Mouse (Mus musculus) liver, adult 2 months (tissue): ENCODE measurements around the gene Tas2r126. TPM values are rescaled to one million over a fixed set of nuclear protein-coding genes. Genes with fewer than 3 reads are reported as not detected.
A peak's percentile ranks its signal among the peaks of the same experiment; 100 is the strongest.

Experiments used
- DNase-seq: peaks from one replicate; pipeline ENCODE4 v3.0.0-alpha.2; 2011; ENCODE audit warnings: low read depth, low spot score; ENCODE audit errors: extremely low read depth
- H3K27ac ChIP-seq: fragments of 200-500 bp; replicated peaks from 2 replicates; pipeline ENCODE4 v1.5.1; 2012; ENCODE audit warnings: low read depth, mild to moderate bottlenecking, control low read depth, inconsistent platforms, low read length; ENCODE audit not compliant: insufficient read depth
- H3K27me3 ChIP-seq: fragments of 200-500 bp; 2 replicates; pipeline ENCODE4 v1.6.1; 2012; ENCODE audit warnings: mild to moderate bottlenecking, moderate library complexity, low read length, inconsistent platforms; ENCODE audit not compliant: control insufficient read depth, insufficient read depth
- H3K36me3 ChIP-seq: fragments of 200-500 bp; 2 replicates; pipeline ENCODE4 v1.6.1; 2012; ENCODE audit warnings: low read length, inconsistent platforms; ENCODE audit not compliant: control insufficient read depth, insufficient read depth
- H3K4me1 ChIP-seq: fragments of 200-500 bp; 2 replicates; pipeline ENCODE4 v1.6.1; 2011; ENCODE audit warnings: low read length; ENCODE audit not compliant: control insufficient read depth, insufficient read depth
- H3K4me3 ChIP-seq: fragments of 200-500 bp; 2 replicates; pipeline ENCODE4 v1.5.1; 2011; ENCODE audit warnings: low read depth, mild to moderate bottlenecking, control low read depth, low read length, moderate library complexity; ENCODE audit not compliant: insufficient read depth
- H3K79me2 ChIP-seq: fragments of 200-500 bp; 2 replicates; pipeline ENCODE4 v1.6.1; 2012; ENCODE audit warnings: inconsistent platforms, mild to moderate bottlenecking, low read length, moderate library complexity; ENCODE audit not compliant: control insufficient read depth, insufficient read depth
- H3K9ac ChIP-seq: fragments of 200-500 bp; 2 replicates; pipeline ENCODE4 v1.6.1; 2012; ENCODE audit warnings: low read depth, mild to moderate bottlenecking, control low read depth, inconsistent platforms, low read length
- CTCF ChIP-seq: fragments of 200-500 bp; IDR thresholded peaks from 2 replicates; pipeline ENCODE4 v1.5.1; 2011; ENCODE audit warnings: low read depth, low read length, control low read depth
- POLR2A ChIP-seq: fragments of 200-500 bp; IDR thresholded peaks from 2 replicates; pipeline ENCODE4 v1.6.1; 2011; ENCODE audit warnings: low read length, control low read depth; ENCODE audit not compliant: insufficient read depth; ENCODE audit errors: extremely low read depth
- WGBS: fragments of 180-500 bp; shearing (Covaris S2); methylation state at CpG from one replicate; pipeline ENCODE4 v1.1.7; 2018; 5-methylcytosine and 5-hydroxymethylcytosine counted together
- polyA plus RNA-seq: library from polyadenylated mRNA; depleted of rRNA; stranded (reverse); fragments of >200 nt; gene quantifications from 2 replicates; pipeline ENCODE4 v1.2.3, GENCODE M21; 2012
- total RNA-seq: library from RNA; depleted of rRNA; stranded (reverse); fragments of >200 nt; gene quantifications from 2 replicates; pipeline ENCODE4 v1.2.3, GENCODE M21; 2014

Gene Tas2r126
- total and polyA plus RNA-seq, 2 experiments, result 0.28 TPM; not detected in 1

- no peak for DNase-seq
- no peak overlapping the region for H3K4me3 ChIP-seq
- H3K4me1 ChIP-seq, result 0 out of 2 replicates have a peak, but pooled peaks cover 3% of the 10 kb centered on the region
- H3K27me3 ChIP-seq, result no peaks in the 10 kb centered on the region
- TF ChIP-seq CTCF, result no peak
- no peak for TF ChIP-seq POLR2A
- no peaks in the 10 kb centered on the region for H3K36me3 ChIP-seq
- H3K27ac ChIP-seq, result no peak overlapping the region
- 95% methylated on average over 3 of the region's 3 CpGs for WGBS
- no peak overlapping the region for H3K9ac ChIP-seq
- H3K79me2 ChIP-seq, result no peaks in the 10 kb centered on the region
Observed at GRCm38 (mm10) chr6:42398285-42398684, 36.0 kb upstream of the Tas2r126 start.

GRCm38 (mm10) chr6:42398998-42399397, 35.3 kb upstream of the Tas2r126 start:
- no peak overlapping the region for H3K9ac ChIP-seq
- H3K27me3 ChIP-seq, result no peaks in the 10 kb centered on the region
- no peak overlapping the region for H3K27ac ChIP-seq
- no peak overlapping the region for H3K4me3 ChIP-seq
- no peak for TF ChIP-seq POLR2A
- no peak for TF ChIP-seq CTCF
- no peak for DNase-seq
- H3K4me1 ChIP-seq, result 0 out of 2 replicates have a peak, but pooled peaks cover 3% of the 10 kb centered on the region
- 100% methylated on average over 1 of the region's 1 CpGs for WGBS
- H3K36me3 ChIP-seq, result no peaks in the 10 kb centered on the region
- no peaks in the 10 kb centered on the region for H3K79me2 ChIP-seq

GRCm38 (mm10) chr6:42399938-42400337, 34.4 kb upstream of the Tas2r126 start, which contains the start of gene Tas2r143:
Tas2r143 (plus strand) TSS chr6:42400238.
- Histone ChIP-seq H3K9ac (no peak within 1 kb of the TSS), H3K27ac (no peak within 1 kb of the TSS), H3K79me2 (no peaks in the 10 kb centered on the region), H3K27me3 (no peaks in the 10 kb centered on the region), H3K4me1 (0 out of 2 replicates have a peak, but pooled peaks cover 3% of the 10 kb centered on the region), H3K4me3 (no peak within 1 kb of the TSS), H3K36me3 (no peaks in the 10 kb centered on the region)
- WGBS, result 95% methylated on average over 1 of the region's 1 CpGs
- no peak for DNase-seq
- TF ChIP-seq POLR2A, result no peak

- Histone ChIP-seq H3K4me1 (no peaks in the 10 kb centered on the region), H3K27me3 (no peaks in the 10 kb centered on the region), H3K36me3 (no peaks in the 10 kb centered on the region), H3K9ac (no peak within 1 kb of the TSS), H3K27ac (no peak within 1 kb of the TSS), H3K4me3 (no peak within 1 kb of the TSS), H3K79me2 (no peaks in the 10 kb centered on the region)
- no peak for TF ChIP-seq POLR2A
- no peak for TF ChIP-seq CTCF
- WGBS, result 86% methylated on average over 2 of the region's 2 CpGs
- DNase-seq, result no peak
Observed at GRCm38 (mm10) chr6:42405134-42405533, 29.2 kb upstream of the Tas2r126 start, which contains the start of gene Tas2r135. Tas2r135 (plus strand) TSS chr6:42405434.

GRCm38 (mm10) chr6:42419443-42419842, 14.9 kb upstream of the Tas2r126 start:
- no peak for DNase-seq
- H3K4me3 ChIP-seq, result no peak overlapping the region
- no peak overlapping the region for H3K9ac ChIP-seq
- no peak for TF ChIP-seq POLR2A
- no peak for TF ChIP-seq CTCF
- H3K4me1 ChIP-seq, result no peaks in the 10 kb centered on the region
- no peaks in the 10 kb centered on the region for H3K27me3 ChIP-seq
- no peaks in the 10 kb centered on the region for H3K36me3 ChIP-seq
- H3K79me2 ChIP-seq, result no peaks in the 10 kb centered on the region
- no peak overlapping the region for H3K27ac ChIP-seq
- WGBS, result 92% methylated on average over 2 of the region's 2 CpGs

- Histone ChIP-seq H3K4me1 (no peaks in the 10 kb centered on the region), H3K9ac (no peak overlapping the region), H3K79me2 (no peaks in the 10 kb centered on the region), H3K4me3 (no peak overlapping the region), H3K27me3 (no peaks in the 10 kb centered on the region), H3K27ac (no peak overlapping the region), H3K36me3 (no peaks in the 10 kb centered on the region)
- WGBS, result 84% methylated on average over 2 of the region's 2 CpGs
- no peak for TF ChIP-seq POLR2A
- no peak for TF ChIP-seq CTCF
- peak; percentile 10 for DNase-seq
Observed at GRCm38 (mm10) chr6:42421439-42421838, 12.9 kb upstream of the Tas2r126 start.
